Mouse (Mus musculus) heart, postnatal 25 days (tissue): ENCODE measurements around the gene Ppil4. TPM values are rescaled to one million over a fixed set of nuclear protein-coding genes. Genes with fewer than 3 reads are reported as not detected.

Experiments used
- DNase-seq: peaks from one replicate; pipeline ENCODE4 v3.0.0; 2022; ENCODE audit warnings: low spot score
- intact Hi-C: fragments of 180-260 bp; cut with DNase I; formaldehyde crosslinking; loops from one replicate; pipeline ENCODE4 v1.15.1; 2025
- total RNA-seq, 2 experiments: library from RNA; stranded (reverse); gene quantifications; 2 replicates each; pipeline ENCODE4 v1.2.3; 2021

Ppil4 gene
- total RNA-seq, 2 experiments from 2014 or later = 14.7 to 15.2 TPM

DNA sequence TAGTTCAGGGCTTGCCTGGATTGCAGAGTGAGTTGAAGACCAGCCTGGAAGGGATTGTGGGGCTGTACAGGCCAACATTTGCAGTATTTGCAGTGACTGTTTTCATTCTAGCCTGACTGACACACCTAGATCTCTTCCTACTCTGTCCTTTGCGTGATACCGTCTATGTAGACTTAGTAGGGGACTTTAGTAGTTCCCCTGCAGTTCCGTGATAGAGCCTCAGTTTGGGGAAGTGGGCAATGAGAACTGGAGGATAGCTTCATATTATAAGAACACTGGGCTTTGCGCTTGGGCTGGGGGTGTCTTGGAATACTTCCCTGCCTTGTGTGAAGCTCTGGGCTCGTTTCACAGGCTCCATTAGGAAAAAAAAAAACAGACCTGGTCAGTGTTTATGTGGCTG lies 27.5 kb downstream of the Ppil4 start:
- DNase-seq = no peak
- intact Hi-C loops = no loop called here

DNA sequence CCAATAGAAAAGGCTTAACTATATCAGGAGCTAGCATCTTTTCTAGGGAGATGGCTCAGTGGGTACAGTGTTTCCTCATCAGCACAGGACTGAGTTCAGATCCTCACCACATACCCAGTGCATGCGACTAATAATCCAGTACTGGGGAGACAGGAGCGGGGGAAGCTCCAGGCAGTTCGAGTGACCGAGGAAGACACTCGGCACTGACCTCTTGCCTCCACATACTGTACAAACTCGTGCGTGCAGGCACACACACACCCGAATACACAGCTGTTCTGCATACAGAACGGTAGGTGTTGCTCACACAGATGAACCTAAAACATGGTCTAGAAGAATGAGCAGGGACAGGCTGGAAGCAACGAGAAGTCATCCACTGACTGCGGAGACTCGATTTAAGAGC lies 29.3 kb downstream of the Ppil4 start:
- no peak for DNase-seq
- intact Hi-C loops = no loop called here

DNA sequence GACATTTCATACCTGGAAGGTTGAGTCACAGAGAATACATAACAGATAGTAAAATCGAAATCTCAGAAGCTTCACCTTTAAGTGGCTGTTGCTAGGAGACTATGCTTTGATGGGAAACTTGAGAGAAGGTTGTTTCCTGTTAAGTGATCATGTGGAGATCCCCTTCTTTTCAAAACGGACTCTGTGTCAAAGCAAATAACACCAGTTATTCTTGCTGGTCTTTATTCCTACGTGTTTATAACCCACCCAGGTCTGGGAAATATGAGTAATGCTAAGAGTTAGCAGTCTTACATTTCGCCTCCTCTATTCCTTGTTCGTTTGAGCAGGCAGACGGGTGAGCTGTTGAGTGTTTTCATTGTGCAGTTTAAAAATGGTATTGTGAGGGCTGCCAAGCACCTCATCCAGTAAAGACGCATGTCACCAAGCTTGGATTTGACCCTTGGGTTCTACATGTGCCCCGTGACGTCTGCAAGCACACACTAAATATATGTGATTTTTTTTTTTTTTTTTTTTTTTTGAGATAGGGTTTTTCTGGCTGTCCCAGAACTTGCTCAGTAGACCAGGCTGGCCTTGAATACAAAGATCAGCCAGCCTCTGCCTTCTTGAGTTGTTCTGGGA lies 32.1 kb downstream of the Ppil4 start:
- intact Hi-C loops = no loop called here
- no peak for DNase-seq

DNA sequence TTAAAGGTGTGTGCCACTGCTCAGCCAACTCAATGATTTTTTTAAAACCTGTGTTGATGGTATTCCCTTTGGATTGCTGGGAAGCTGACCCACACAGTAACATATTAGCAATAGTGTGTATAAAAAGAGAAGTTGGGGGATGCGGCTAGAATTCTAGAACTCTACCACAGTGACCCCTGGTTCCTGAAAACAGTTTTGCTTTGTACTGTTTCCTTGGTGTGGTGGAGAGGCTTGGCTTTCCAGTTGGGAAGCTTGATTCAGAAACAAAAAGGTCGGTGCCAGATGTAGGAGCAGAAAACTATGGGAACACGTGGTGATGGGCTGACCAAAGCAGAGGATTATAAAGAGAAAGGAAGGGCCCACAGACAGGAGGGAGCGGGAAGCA lies 32.6 kb downstream of the Ppil4 start:
- intact Hi-C loops = no loop called here
- DNase-seq = no peak

GRCm38 (mm10) chr10:7826106-7826505 lies 33.4 kb downstream of the Ppil4 start:
- intact Hi-C loops = no loop called here
- no peak for DNase-seq

DNA sequence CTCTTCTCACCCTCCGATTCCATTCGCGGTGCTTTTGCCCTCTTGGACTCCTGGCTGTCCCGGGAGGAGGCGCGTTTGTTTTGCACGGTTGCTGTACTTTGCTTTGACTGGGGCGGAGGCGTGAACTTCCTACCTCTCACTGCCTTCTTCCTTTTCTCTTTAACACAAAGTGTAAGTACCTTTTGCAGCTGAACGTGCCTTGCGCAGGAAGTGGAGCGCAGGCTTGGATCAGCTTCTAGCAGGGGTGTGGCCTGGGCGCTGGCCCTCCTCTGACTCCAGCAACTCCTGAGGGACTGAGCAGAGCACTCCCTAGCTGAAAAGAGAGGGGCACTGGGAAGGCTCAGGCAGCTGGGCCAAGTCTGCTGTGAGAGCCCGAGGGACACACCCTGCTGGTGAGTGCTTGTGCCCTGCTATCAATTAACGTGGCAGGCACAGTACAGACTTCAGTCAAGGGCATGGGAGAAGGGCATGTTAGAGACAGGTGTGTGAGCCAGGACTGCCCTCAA lies 39.5 kb downstream of the Ppil4 start, which contains the start of gene Zc3h12d:
Gene Zc3h12d (plus strand): TSS at position 300 of the 506 bp plus-strand sequence.
- intact Hi-C loops = no loop called here
- DNase-seq = no peak

DNA sequence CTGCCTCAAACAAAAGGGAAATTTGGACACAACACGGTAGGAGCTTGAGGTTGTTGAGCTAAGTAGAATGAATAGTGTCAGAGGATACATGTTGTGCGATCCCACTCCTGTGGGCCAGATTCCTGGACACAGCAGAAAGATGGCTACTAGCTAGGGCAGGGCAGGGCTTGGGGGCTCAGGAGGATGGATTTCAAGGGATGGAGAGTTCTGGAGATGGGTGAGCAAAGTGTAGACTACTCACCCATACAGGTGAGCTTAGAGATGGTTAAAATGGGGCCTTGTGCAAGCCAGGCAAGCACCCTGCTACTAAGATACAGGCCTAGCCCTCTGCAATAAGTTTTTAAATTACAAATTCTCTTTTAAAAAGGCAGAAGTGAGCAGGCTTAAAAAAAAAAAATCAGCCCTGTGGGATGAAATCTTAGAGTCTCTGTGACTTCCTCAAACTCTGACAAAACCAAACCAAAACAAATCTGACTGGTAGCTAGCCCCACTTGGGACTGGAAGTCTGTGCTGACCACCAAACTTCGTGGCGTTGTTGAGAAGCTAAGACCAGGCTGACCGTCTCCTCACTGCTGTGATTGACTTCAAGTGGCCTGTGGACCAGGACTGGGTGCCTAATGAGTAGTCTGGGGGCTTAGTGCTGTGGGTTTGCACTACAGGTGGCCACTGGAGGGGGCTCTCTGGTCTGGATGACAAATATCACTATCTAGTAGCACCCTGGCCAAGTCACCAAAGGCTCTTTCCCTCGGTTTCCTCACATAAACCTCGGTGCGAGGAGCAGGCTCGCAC lies 40.9 kb downstream of the Ppil4 start:
- no peak for DNase-seq
- intact Hi-C loops = no loop called here

DNA sequence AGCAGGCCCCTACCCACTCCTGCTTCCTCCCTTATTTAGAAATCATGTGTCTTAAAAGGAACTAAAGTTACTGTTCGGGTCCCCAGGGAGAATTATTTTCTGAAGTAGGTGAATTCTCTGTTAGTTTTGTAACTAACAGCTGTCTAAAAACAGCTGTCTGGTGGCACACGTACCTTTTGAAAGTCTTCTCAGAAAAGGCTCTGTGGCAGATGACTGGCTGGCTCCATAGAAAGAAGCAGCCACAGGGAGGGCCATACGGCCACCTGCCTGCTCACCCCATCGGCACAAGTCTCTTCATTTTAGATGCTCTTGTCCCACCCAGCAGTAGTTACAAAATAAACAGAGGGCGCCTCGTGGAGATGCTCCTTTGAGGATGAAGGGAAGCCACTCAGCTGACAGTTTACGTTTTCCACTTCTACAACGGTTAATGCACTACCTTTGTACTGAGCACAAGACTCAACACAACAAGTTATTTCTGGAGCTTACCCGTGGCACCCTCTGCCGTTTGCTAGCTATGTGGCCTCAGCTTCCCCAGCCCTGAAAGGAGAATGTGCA lies 42.1 kb downstream of the Ppil4 start:
- DNase-seq = no peak
- intact Hi-C loops = no loop called here

DNA sequence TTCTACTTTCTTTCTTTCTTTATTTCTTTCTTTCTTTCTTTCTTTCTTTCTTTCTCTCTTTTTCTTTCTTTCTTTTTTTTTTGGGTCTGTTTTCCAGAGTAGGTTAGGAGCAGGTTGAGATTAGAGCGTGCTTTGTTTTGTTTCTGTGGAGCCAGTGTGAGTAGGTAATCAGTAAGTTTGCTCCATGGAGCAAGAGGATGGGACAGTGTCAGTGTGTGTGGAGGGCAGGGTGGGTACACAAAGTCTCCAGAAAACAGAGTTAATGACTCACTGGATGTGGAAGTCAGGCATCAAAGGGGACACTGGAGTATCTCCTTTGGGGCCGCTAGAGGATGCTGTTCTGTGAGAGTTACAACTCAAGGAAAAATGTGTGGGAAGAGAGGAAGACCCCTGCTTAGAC lies 44.2 kb downstream of the Ppil4 start:
- intact Hi-C loops = no loop called here
- DNase-seq = no peak

DNA sequence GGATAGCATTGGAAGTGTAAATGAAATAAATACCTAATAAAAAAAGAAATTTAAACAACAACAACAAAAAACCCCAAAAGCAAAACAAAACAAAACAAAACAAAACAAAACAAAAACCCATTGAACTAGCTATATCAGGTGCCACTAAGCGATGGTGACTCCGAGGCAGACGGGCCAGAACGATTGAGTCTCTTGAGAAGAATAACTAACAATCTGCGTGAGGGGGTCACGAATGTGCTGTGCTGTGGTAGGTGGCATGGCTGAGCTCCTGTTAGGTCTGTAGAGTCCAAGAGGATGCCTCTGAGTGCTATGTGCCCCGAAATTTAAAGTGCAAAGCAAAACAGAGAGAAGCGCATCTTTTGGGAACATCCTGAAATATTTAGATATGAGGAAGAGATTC lies 44.8 kb downstream of the Ppil4 start:
- no peak for DNase-seq
- intact Hi-C loops = no loop called here

DNA sequence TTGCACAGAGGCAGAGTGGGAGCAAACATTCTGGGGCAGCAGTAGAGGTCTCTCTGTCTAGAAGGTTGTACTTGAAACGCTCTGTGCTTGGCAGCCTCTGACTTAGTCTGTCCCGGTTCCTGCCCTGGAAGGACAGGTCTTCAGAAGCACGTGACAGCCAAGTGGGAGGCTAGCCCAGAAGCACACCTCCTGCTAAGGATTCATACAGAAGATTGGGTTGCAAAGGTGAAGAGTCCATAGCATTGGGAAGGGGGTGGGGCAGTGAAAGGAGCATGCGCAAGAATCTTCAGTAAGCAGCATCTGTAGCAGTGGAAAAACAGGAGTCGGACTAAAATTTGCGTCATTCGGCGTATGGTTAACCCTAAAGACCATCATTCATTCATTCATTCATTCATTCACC lies 45.3 kb downstream of the Ppil4 start:
- intact Hi-C loops = no loop called here
- DNase-seq = no peak

DNA sequence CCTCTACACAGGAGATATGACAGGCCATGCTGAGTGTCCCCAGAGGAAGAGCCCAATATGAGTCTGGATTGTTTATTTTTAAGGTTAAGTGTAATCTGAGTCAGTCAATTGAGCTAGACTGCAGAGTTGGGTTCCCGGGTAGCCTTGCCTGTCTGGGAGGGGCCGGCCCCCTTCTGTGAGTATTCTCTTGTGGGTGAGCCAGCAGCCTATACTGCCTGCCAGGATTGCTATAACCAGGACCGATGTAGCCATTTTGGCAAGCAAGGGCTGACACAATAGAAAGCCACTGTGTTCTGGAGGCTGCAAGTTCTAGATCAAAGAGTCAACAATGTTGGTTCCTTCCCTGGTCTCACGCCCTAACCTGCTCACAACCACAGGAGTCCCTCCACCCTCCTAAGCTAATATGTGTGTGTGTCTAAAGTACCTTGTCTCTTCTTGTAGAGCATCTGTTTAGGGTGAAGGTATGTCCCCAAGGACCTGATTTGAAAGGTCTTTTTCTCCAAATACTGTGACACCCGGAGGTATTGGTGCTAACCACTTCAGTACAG lies 46.3 kb downstream of the Ppil4 start:
- DNase-seq = no peak
- intact Hi-C loops = no loop called here

GRCm38 (mm10) chr10:7839551-7840352 lies 47.1 kb downstream of the Ppil4 start:
- DNase-seq = no peak
- intact Hi-C loops = no loop called here

DNA sequence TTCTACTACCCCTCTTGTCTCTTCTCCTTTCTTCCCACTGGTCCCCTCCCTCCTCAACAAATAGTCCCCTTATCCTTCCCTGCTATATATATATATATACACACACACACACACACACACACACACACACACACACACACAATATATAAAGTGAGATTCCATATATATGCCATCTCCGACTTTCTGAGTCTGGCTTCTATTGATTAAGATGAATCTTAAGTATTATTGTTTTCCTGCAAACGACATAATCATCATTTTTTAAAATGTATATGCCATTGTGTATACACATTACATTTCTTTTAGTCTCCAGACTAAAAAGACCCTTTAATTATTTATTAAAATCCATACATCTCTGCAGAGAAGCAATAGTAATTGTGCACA lies 47.7 kb downstream of the Ppil4 start:
- DNase-seq = no peak
- intact Hi-C loops = no loop called here

- intact Hi-C loops = no loop called here
Observed at GRCm38 (mm10) chr10:7840785-7841184, 48.1 kb downstream of the Ppil4 start.

GRCm38 (mm10) chr10:7841571-7842080 lies 48.9 kb downstream of the Ppil4 start:
- DNase-seq = peak; percentile 67
- intact Hi-C loops = no loop called here

More at GRCm38 (mm10) chr10:7840785-7841184, 48.1 kb downstream of the Ppil4 start:
- no peak for DNase-seq

DNA sequence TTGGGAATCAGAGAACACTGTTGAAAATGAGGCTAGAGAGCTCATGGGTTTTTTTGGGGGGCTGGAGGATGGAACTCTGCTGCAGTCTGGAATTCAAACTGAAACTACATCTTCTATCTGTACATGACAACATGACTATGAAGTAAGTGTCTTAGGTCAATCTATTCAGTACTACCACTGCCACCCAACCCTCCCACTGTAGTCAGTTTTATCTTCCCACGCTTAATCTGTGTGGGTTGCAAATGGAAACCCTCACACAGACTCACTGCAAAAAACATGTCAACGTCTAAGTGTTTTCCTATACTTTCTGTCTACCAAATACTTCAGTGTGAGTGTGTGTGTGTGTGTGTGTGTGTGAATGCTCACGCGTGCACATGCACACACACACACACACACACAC lies 50.5 kb downstream of the Ppil4 start:
- intact Hi-C loops = no loop called here
- DNase-seq = no peak

DNA sequence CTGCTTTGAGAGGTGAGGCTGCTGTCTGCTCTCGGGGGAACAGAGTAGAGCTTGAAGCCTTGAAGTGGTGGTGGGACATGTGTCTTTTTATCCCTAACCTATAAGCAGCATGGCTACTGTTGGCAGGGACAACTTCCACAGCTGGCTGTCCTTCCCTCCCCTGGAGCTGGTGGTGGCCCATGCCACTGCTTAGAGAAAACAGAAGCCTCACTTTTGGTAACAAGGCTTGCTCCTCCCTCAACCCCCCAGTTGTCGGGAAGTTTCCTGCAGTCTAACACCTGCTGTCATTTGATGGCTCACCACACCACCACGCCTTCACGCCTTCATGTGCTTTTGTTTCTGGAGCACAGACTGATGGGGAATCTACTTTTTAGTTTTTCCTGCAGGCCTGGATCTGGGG lies 51.5 kb downstream of the Ppil4 start:
- intact Hi-C loops = no loop called here
- DNase-seq = no peak

GRCm38 (mm10) chr10:7845136-7845535 lies 52.4 kb downstream of the Ppil4 start:
- no peak for DNase-seq
- intact Hi-C loops = no loop called here

DNA sequence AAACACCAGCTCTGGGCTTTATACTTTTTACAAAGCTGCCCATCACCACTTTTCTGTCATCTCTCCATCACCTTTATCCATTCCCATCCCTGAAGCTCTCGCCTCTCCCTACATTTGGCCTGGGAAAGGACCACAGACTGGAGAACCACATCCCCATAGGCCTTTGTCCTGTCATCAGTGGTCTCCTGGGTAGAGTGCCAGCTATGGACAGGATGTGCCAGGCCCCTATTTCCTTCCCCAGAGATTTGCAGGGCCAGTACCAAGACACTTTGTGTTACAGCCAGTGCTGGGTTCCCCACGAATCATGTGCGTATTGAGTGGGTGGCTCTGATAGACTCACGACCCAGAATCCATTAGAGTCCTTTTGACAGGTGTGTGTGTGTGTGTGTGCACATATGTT lies 53.3 kb downstream of the Ppil4 start:
- no peak for DNase-seq
- intact Hi-C loops = no loop called here
